Mouse (Mus musculus) B cell, adult 2 months (primary cell): Measurements from ENCODE around the gene Pkig.
"Not testable (repeated sequence)": the region's sequence is repeated elsewhere in the genome, so short reads cannot be mapped to it uniquely, and the experiment has no call there.

Experiments used
- DNase-seq, 2 experiments: peaks; one replicate each; pipeline ENCODE4 v3.0.0; 2022

Pkig gene

DNA sequence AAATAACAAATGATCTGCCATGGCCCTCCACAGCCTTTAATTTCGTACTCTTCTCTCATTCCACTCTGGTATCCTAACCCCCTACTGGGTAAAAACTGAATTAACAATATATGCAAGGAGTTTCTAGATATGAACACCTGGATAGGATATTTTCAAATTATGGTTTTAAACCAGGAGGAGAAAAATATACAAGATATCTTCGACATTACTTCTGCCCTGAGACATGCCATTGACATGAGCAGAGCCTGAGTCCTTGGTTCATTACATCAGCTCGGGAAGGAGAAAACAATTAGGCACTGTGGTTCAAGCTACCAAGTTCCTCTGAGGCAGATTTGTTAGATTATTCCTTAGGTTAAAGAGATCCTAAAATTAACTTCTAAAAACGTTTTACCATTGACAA lies 14.1 kb upstream of the Pkig start:
- DNase-seq = no peak

DNA sequence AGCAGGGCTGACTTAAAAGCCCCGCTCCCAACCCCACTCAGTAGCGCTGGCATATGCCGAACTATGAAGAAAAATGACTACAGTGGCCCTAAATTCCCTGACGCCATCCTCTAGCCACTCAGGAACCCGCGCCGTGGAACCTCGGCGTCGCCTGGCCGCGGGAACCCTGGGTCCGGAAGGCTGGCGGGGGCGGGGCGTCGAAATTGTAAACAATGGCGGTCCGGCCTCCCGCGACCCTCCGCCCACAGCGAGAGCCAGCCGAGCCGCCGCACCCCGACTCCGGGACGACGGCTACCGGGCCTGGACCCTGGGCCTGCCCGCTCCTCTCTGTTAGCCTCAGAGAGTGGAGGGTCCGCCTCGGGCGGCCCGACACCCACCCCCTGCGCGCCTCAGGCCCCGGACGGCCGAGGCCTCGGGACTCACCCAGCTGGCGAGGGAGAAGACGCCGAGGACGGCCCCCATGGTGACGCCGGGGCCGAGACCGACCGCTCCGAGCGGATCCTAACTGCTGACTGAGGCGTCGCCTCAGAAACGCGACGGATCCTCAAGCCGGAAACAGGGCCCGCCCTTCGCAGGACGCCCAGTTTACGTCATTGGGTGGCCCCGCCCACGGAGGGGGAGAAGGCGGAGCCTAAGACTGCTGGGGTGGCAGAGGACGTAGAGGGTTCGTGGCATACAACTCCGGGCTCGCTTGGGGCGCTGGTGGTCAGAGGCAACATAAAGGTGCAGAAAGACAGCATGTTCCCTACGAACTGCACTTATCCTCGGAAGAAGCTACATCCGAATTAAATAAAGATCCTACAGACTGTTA lies 13.4 kb upstream of the Pkig start, which contains the start of gene Serinc3:
Gene Serinc3, minus strand, starts transcription at position 557 of the 811 bp plus-strand sequence.
- DNase-seq = peak; percentile 100

- no peak for DNase-seq
Measured at GRCm38 (mm10) chr2:163645700-163646460, 12.3 kb upstream of the Pkig start.

GRCm38 (mm10) chr2:163646461-163647080 lies 11.6 kb upstream of the Pkig start:
- DNase-seq = no peak

GRCm38 (mm10) chr2:163655699-163656098 lies 2.5 kb upstream of the Pkig start:
- DNase-seq = not testable (repeated sequence)

DNA sequence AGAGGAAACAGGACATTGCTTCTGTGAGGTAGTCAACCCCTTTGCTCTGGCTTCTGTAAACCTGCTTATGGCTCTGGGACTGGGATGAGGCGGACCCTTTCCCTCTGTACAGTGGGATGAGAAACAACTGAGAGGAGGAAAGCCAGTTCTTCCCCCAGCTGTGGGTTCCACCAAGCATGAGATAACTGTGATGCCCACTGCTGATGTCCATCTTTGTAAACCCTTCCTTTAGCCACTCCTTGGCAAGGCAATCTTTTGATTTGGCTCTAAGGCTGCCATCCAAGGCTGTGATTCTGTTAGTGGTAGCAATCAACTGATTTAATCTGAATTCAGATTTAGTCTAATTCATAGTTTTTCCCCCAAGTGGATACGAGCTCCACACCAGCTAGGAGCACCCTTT lies 700 bp upstream of the Pkig start:
- DNase-seq = no peak

DNA sequence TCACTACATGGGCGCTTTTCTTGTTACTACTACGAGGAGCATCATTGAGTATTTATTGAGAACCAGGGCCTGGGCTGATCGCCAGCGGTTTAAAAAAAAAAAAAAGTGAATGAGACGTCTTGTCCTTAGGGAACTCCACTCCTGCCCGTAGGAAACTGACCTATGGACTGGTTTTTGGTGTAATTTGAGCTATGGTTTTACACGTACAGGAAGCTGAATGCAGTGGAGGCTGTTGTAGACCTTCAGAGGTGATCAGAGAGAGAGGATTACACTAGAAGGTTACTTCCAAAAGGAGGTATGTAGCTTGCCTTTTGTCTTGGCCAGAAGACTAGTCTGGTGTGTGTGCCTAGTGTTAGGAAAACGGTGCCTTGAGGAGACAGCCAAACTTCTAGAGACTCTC lies 755 bp downstream of the Pkig start:
- DNase-seq = peak in 1 of 2 experiments; percentile 51

- peak in 1 of 2 experiments; percentile 51 for DNase-seq
Measured at GRCm38 (mm10) chr2:163659431-163659830, 1.2 kb downstream of the Pkig start.

DNA sequence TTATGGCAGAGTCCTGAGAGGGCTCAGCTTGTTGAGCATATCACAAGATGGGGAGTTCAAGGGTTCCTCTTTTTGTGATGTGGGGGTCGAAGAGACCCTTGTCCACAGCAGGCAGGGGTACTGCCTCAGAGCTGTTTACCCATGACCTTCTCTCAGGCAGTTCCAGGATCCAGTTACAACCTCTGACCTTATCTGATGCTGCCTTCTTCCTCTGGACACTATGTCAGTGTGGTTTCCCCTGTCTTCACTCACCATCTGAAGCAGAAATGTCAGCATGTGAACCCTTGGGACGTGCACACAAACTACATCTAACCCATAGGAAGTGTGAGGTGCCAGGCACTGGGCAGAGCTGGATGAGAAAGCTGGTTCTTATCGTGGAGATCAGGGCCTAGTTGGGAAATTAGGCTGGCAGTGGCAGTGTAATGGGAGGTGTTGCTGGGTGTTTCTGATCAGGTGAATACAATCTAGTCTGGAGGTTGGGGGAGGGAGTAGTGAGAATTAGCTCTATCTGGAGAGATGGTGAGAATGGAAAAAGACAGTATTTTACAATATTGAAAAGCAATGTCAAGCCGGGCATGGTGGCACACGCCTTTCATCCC lies 2.0 kb downstream of the Pkig start:
- no peak for DNase-seq

GRCm38 (mm10) chr2:163661371-163661850 lies 3.2 kb downstream of the Pkig start:
- no peak for DNase-seq

- DNase-seq = no peak
Measured at GRCm38 (mm10) chr2:163662076-163662475, 3.9 kb downstream of the Pkig start.

GRCm38 (mm10) chr2:163662698-163663221 lies 4.6 kb downstream of the Pkig start:
- peak; percentile 85 to 88 for DNase-seq

- DNase-seq = peak; percentile 41 to 51
Measured at GRCm38 (mm10) chr2:163663930-163664329, 5.7 kb downstream of the Pkig start.

GRCm38 (mm10) chr2:163667045-163667444 lies 8.9 kb downstream of the Pkig start:
- no peak for DNase-seq

- DNase-seq = no peak
Measured at GRCm38 (mm10) chr2:163670872-163671594, 12.8 kb downstream of the Pkig start.

DNA sequence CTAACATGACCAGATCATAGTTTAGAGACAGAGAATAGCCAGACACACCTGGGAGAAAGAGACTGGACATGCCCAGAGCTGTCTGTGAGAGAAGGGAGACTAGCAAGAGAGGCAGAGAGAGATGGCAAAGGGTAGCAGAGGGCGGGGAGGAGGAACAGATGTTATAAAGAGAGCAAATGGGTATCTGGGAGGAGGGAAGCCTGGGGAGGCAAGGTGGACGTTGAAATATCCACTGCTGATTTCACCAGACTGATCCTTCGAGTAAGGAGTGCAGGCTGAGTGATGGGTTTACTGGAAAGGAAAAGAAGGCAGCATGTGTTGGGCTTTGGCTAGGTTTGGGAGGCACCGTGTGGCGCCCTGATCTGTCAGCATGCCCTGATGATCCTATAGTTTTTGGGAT lies 16.2 kb downstream of the Pkig start:
- DNase-seq = no peak

DNA sequence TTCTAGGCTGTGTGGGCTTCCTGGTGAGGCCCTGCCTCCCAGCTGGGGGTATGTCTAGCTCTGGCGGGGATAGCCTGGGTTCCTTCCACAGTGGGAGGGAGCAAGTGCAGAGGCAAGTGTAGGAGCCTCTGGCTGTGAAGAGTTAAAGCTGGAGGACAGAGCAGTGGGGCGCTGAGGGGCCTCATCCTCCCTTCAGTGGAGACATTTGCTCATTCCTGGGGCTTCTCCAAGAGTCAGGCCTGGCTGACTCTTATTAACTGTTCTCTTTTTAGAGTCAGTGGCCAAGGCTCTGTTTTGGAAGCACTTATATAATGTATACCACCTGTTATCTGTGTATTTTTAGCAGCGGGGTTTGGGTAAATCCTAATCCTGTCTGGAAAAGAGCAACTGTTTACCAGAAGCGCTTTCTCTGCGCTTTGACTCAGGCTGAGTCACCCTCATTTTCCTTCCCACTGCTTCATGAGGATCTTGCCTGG lies 17.0 kb downstream of the Pkig start:
- no peak for DNase-seq

GRCm38 (mm10) chr2:163675662-163676061 lies 17.5 kb downstream of the Pkig start:
- no peak for DNase-seq

GRCm38 (mm10) chr2:163676321-163676720 lies 18.1 kb downstream of the Pkig start:
- DNase-seq = no peak

- DNase-seq = peak; percentile 55 to 60
Measured at GRCm38 (mm10) chr2:163676745-163677144, 18.6 kb downstream of the Pkig start.

DNA sequence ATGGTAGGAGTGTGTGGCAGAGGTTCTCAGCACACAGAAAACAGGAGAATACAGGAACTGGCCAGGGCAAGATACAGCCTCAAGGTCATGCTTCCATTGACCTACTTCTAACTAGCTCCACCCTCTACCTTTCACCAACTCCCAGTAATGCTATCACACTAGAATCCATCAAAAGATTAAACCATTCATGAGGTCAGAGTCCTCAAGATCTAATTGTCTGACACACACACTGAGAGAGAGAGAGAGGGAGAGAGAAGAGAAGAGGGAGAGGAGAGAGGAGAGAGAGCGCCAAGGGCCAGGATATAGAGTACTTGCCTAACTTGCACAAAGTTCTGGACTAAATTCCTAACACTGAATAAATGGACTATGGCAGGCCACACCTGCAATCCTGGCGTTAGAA lies 24.2 kb downstream of the Pkig start:
- DNase-seq = no peak

DNA sequence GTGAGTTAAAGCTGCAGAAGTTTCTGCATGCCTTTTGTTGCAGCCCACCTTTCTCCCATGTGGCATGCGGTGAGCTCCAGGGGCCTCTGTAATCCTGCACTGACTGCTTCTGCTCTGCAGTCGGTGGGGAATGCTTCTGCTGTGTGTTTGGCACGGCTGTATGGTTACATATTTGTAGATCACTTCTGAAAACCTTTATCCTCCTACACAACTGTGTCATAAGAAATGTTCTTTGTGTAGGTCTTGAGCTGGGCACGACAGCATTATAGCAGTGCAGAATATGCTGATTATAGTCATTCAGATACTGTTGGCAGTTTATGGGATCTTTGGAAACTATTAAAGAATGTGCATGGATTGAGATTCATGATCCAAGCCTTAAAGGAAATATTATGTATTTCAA lies 27.1 kb downstream of the Pkig start:
- no peak for DNase-seq
